Mouse (Mus musculus) left cerebral cortex, adult 8-10 months (tissue): ENCODE data around the gene Spdl1. TPM values are rescaled to one million over a fixed set of nuclear protein-coding genes. Genes with fewer than 3 reads are reported as not detected.

Source experiments
- DNase-seq, 2 experiments: peaks; one replicate each; pipeline ENCODE4 v3.0.0; 2022; ENCODE audit warnings: low spot score in 2 of 2
- total RNA-seq, 4 experiments: library from RNA; stranded (reverse); gene quantifications; 2 replicates each; pipeline ENCODE4 v1.2.4; 2022

Spdl1 gene
- total RNA-seq, 4 experiments from 2014 or later, result 0.15 to 0.87 (median 0.51) TPM

DNA sequence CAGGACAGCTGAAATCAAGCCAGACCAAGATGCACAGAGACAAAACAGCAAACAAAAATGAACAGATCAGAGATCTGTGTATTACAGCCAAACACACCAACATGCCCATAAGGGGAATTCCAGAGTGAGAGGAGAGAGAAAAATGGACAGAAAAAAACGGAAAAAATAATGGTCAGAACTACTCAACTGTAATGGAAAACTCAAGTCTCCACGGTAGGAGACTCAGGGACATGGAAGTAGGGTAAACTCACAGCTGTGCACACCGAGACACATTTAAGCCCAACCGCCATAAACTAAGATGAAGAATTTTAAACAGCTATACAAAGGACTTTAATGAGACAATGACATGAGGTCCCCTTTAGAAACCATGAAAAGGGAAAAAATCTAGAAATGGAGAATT, 73.9 kb downstream of the Spdl1 start:
- DNase-seq, result no peak

Other genes with a start within 250 kb of the Spdl1 start
- 1 to 10 TPM; 3.3 to 8.6 (median 5.4) TPM for gene Dock2, start 49.7 kb downstream of the Spdl1 start, total RNA-seq